Mouse (Mus musculus) intestine, embryonic 14.5 days (tissue): Measurements from ENCODE around the gene Syt7. TPM values are rescaled to one million over a fixed set of nuclear protein-coding genes. Genes with fewer than 3 reads are reported as not detected.

ENCODE experiments used
- ATAC-seq: fragments of 200-750 bp; cut with Nextera tagmentation; replicated peaks from 2 replicates; pipeline ENCODE4 v1.8.0; 2017; ENCODE audit warnings: low read depth, moderate number of reproducible peaks, moderate TSS enrichment, moderate library complexity; ENCODE audit not compliant: low FRiP score, low TSS enrichment
- DNase-seq: peaks from one replicate; pipeline ENCODE4 v3.0.0-alpha.2; 2018; ENCODE audit warnings: low spot score
- H3K27ac ChIP-seq: fragments of 300-500 bp; sonication (generic); 2 replicates; pipeline ENCODE4 v1.5.1; 2014; ENCODE audit warnings: low read depth, mild to moderate bottlenecking, control low read depth
- H3K27me3 ChIP-seq: fragments of 300-500 bp; sonication (generic); replicated peaks from 2 replicates; pipeline ENCODE4 v1.6.1; 2014; ENCODE audit warnings: low read length, control low read depth; ENCODE audit not compliant: control insufficient read depth, insufficient read depth
- H3K36me3 ChIP-seq: fragments of 300-500 bp; sonication (generic); 2 replicates; pipeline ENCODE4 v1.6.1; 2014; ENCODE audit warnings: low read length, control low read depth; ENCODE audit not compliant: control insufficient read depth, insufficient read depth
- H3K4me1 ChIP-seq: fragments of 300-500 bp; sonication (generic); replicated peaks from 2 replicates; pipeline ENCODE4 v1.6.1; 2014; ENCODE audit warnings: low read length, control low read depth, mixed read lengths; ENCODE audit not compliant: control insufficient read depth, insufficient read depth
- H3K4me2 ChIP-seq: fragments of 300-500 bp; sonication (generic); 2 replicates; pipeline ENCODE4 v1.6.1; 2014; ENCODE audit warnings: low read length
- H3K4me3 ChIP-seq: fragments of 300-500 bp; sonication (generic); 2 replicates; pipeline ENCODE4 v1.5.1; 2014; ENCODE audit warnings: low read depth, low read length, control low read depth, mixed read lengths
- H3K9ac ChIP-seq: fragments of 300-500 bp; sonication (generic); 2 replicates; pipeline ENCODE4 v1.6.1; 2014; ENCODE audit warnings: mild to moderate bottlenecking, low read length
- H3K9me3 ChIP-seq: fragments of 300-500 bp; sonication (generic); 2 replicates; pipeline ENCODE4 v1.6.1; 2016; ENCODE audit warnings: low read length, control low read depth; ENCODE audit not compliant: control insufficient read depth
- WGBS: fragments of 180-500 bp; shearing (Covaris S2); extraction: QIAGEN DNeasy Blood & Tissue Kit; methylation state at CpG from one replicate; pipeline ENCODE4 v1.1.7; 2014; 5-methylcytosine and 5-hydroxymethylcytosine counted together
- polyA plus RNA-seq: library from polyadenylated mRNA; unstranded; fragments of >200 nt; fragmentation: Nextera tagmentation; extraction: Ambion mirVana; gene quantifications from 2 replicates; pipeline ENCODE4 v1.2.1, GENCODE M21; 2014

Syt7 gene
- polyA plus RNA-seq, 1 experiment from 2014 or later = 1.5 TPM

DNA sequence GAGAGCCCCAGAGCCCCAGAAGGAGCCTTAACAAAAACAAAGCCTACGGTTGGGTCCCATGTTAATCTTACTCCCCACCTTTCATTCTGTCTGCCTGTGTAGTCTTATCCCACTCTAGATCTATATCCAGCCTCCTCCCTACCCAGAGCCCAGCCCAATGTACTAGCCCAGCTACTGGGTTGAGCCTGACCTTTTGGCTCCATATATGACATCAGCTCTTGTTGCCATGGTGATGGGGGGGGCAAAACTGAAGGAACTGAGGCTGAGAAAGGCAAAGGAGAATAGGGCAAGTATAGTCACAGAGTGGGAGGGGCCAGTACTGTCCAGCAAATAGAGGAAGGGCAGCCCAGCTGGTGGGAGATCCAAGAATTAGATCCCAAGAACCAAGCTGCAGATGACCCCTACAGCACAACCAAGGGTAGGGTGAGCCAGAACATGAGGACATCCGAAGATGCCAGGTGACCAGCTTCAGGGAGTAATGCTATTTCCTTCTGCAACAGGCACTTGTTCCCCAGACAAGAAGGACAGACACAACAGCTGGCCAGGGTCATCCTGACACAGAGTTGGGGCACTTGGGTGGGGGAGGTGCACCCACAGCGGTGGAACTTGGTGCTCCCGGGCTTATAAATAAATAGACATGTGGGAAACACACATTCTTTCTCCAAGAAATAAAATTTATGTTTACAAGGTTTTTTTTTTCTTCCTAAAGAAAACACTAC is 66.0 kb downstream of the Syt7 start:
- Histone ChIP-seq H3K9ac (no peak overlapping the region), H3K27me3 (peaks cover 68% of the 10 kb centered on the region)
- no peak for DNase-seq

DNA sequence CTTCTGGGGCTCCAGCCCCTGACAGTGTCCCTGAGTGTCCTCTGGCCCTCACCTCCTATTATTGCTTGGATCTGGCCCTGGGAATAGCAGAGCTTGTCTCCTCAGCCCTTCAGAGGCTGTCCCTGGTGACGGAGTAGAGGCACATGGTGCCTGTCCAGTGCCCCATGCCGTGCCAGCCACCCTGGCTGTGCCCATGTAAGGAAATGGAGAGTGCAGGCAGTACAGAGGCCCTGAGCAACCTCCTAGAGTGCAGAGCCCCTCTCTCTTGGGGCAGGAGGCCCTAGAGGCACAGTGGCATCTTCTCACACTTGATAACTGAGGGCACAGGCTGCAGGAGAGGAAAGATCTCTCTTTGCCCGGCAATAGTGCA is 66.5 kb downstream of the Syt7 start:
- Histone ChIP-seq H3K27ac (no peak overlapping the region), H3K4me1 (peaks cover 14% of the 10 kb centered on the region; the same call in 1 of the 2 replicates), H3K9ac (no peak overlapping the region), H3K9me3 (no peaks in the 10 kb centered on the region), H3K36me3 (no peaks in the 10 kb centered on the region), H3K4me3 (no peak overlapping the region), H3K4me2 (no peak overlapping the region), H3K27me3 (peaks cover 73% of the 10 kb centered on the region)
- ATAC-seq = no peak
- WGBS = 75% methylated on average over 3 of the region's 3 CpGs
- no peak for DNase-seq

More for the DNA sequence above, 66.0 kb downstream of the Syt7 start:
- WGBS = 48% methylated on average over 4 of the region's 4 CpGs
- Histone ChIP-seq H3K27ac (no peak overlapping the region), H3K9me3 (no peaks in the 10 kb centered on the region), H3K36me3 (no peaks in the 10 kb centered on the region), H3K4me1 (peaks cover 14% of the 10 kb centered on the region; the same call in 1 of the 2 replicates), H3K4me2 (no peak overlapping the region), H3K4me3 (no peak overlapping the region)
- no peak for ATAC-seq

GRCm38 (mm10) chr19:10456752-10457483 is 68.0 kb downstream of the Syt7 start, which contains the start of gene Lrrc10b:
Gene Lrrc10b (minus strand): TSS chr19:10457473.
- H3K9ac ChIP-seq = peak within 1 kb of the TSS; percentile 10; the same call in 1 of the 2 replicates
- no peak within 1 kb of the TSS for H3K27ac ChIP-seq
- ATAC-seq (peak; percentile 56), DNase-seq (peak; percentile 86)
- peaks cover 14% of the 10 kb centered on the region; the same call in 1 of the 2 replicates for H3K4me1 ChIP-seq
- H3K36me3 ChIP-seq = no peaks in the 10 kb centered on the region
- H3K9me3 ChIP-seq = no peaks in the 10 kb centered on the region
- WGBS = under 1% methylated on average over 86 of the region's 96 CpGs
- H3K27me3 ChIP-seq = peaks cover 84% of the 10 kb centered on the region
- peak within 1 kb of the TSS; percentile 91 for H3K4me2 ChIP-seq
- H3K4me3 ChIP-seq = peak within 1 kb of the TSS; percentile 48

- ATAC-seq = peak; percentile 87
- Histone ChIP-seq H3K9me3 (no peaks in the 10 kb centered on the region), H3K36me3 (no peaks in the 10 kb centered on the region), H3K4me2 (peak overlapping the region; percentile 91), H3K27ac (no peak overlapping the region), H3K27me3 (peaks cover 89% of the 10 kb centered on the region), H3K4me3 (peak overlapping the region; percentile 48), H3K9ac (0 out of 2 replicates have a peak overlapping the region, but pooled peaks have one; percentile 10), H3K4me1 (peaks cover 14% of the 10 kb centered on the region; the same call in 1 of the 2 replicates)
- under 1% methylated on average over 30 of the region's 34 CpGs for WGBS
- DNase-seq = peak; percentile 87
These were observed 68.6 kb downstream of the Syt7 start for GRCm38 (mm10) chr19:10457484-10457800.

DNA sequence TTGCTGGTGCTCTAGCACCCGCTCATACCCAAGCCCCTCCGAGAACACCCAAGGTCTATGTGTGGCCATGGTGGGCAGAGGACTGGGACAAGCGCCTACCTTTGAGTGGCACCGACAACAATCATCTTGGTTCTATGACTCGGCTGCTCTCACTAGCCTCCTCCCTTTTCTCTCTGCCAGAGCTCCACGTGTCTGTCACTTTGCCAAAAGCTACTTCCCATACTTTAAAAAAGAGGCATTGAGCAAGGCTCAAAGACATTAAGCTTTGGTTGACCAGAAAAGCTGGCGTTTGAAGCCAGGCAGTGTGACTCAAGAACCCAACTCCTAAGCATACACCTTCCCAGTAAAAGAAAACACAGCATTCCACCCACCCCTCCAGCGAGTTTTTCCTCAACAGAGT is 69.2 kb downstream of the Syt7 start:
- no peak overlapping the region for H3K27ac ChIP-seq
- H3K9ac ChIP-seq = no peak overlapping the region
- H3K4me2 ChIP-seq = peak overlapping the region; percentile 91
- H3K9me3 ChIP-seq = no peaks in the 10 kb centered on the region
- no peaks in the 10 kb centered on the region for H3K36me3 ChIP-seq
- WGBS = 22% methylated on average over 8 of the region's 8 CpGs
- no peak for DNase-seq
- no peak for ATAC-seq
- peak overlapping the region; percentile 48; the same call in 1 of the 2 replicates for H3K4me3 ChIP-seq
- H3K27me3 ChIP-seq = peaks cover 89% of the 10 kb centered on the region
- H3K4me1 ChIP-seq = peaks cover 14% of the 10 kb centered on the region; the same call in 1 of the 2 replicates

- no peak overlapping the region for H3K9ac ChIP-seq
- peaks cover 75% of the 10 kb centered on the region for H3K27me3 ChIP-seq
- no peak overlapping the region for H3K27ac ChIP-seq
- H3K9me3 ChIP-seq = no peaks in the 10 kb centered on the region
- H3K4me3 ChIP-seq = no peak overlapping the region
- H3K4me1 ChIP-seq = peaks cover 14% of the 10 kb centered on the region; the same call in 1 of the 2 replicates
- no peak overlapping the region for H3K4me2 ChIP-seq
- no peaks in the 10 kb centered on the region for H3K36me3 ChIP-seq
- 47% methylated on average over 11 of the region's 11 CpGs for WGBS
- no peak for DNase-seq
- no peak for ATAC-seq
These were observed 71.0 kb downstream of the Syt7 start for GRCm38 (mm10) chr19:10459907-10460306.

- ATAC-seq (no peak), DNase-seq (no peak)
- no peaks in the 10 kb centered on the region for H3K9me3 ChIP-seq
- H3K27me3 ChIP-seq = peaks cover 59% of the 10 kb centered on the region
- 40% methylated on average over 7 of the region's 7 CpGs for WGBS
- peaks cover 10% of the 10 kb centered on the region; the same call in 1 of the 2 replicates for H3K4me1 ChIP-seq
- H3K4me3 ChIP-seq = no peak overlapping the region
- H3K4me2 ChIP-seq = no peak overlapping the region
- H3K9ac ChIP-seq = no peak overlapping the region
- no peak overlapping the region for H3K27ac ChIP-seq
- H3K36me3 ChIP-seq = no peaks in the 10 kb centered on the region
These were observed 72.7 kb downstream of the Syt7 start for GRCm38 (mm10) chr19:10461584-10461983.

DNA sequence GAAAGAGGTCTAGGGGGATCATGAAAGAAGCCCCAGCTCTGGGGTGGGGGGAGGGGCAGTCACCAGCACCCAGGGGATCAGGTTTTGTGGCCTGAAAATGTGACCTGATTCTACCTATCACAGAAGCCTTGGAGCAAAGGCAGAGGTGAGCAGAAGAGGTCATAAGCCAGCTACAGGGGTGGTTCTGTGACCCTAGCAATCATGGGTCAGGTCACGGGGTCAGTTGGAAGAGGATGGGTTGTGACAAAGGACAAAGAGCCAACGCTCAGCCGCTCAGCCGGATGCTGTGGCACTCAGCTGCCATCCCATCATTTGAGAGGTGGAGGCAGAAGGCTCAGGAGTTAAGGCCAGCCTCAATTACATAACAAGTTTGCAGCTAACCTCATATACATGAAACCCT is 75.5 kb downstream of the Syt7 start:
- no peak overlapping the region for H3K9ac ChIP-seq
- ATAC-seq (no peak), DNase-seq (no peak)
- H3K9me3 ChIP-seq = no peaks in the 10 kb centered on the region
- peaks cover 31% of the 10 kb centered on the region for H3K27me3 ChIP-seq
- H3K36me3 ChIP-seq = no peaks in the 10 kb centered on the region
- no peak overlapping the region for H3K27ac ChIP-seq
- H3K4me1 ChIP-seq = 0 out of 2 replicates have a peak, but pooled peaks cover 3% of the 10 kb centered on the region
- H3K4me3 ChIP-seq = no peak overlapping the region
- H3K4me2 ChIP-seq = no peak overlapping the region
- WGBS = 37% methylated on average over 4 of the region's 4 CpGs
